Mouse (Mus musculus): ENCODE measurements at regions not wholly inside any gene's neighbourhood (a gene's known extent, or its start where the extent isn't known, plus 50 kb on each side); places are given as distances from the start of the nearest gene placed in this dataset.
A peak's percentile ranks its signal among the peaks of the same experiment; 100 is the strongest.

DNA sequence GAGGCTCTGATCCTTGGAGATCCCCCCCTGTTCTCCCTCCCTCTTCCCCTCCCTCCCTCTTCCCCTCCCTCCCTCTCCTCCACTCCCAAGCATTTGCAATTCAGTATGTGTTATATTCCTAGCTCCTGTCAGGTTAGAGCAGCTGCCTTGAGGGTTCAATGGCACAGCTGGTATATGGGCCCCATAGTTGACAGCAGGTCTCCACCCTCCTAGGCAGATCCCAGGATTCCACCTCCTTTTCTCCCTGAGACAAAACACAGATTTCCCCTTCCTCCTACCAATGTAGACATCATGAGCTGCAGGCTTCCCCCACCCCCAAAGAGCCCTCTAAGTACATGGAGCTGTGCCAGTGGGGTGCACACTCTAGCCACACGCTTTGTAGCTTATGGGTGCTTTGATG is 137.8 kb downstream of the Unc5cl start:
- DNase-seq (ENCODE audit: low spot score): no peak

DNA sequence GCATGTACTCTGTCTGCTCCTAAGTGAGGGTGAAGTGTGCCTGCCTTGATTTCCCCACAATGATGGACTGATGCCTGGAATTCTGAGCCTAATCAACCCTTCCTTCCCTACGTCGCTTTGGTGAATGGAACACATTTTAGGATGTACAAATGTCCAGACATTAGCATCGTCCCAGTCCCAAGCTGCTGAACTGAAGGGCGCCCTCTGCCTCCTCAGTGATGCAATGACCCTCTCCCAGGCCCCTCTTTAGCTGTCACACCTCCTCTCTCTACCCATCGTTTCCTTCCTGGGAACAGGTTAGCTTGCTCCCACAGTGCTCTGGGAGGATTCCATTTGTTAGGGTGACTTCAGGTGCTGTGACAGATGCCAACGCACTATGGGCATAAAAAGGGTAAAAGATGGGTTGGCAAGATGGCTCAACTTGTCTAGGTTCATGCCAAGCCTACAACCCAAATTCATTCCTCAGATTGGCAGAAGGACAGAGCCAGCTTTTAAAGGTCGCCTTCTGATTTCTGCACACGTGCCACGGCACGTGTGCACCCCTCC is 140.8 kb downstream of the Unc5cl start:
- no peak for DNase-seq (ENCODE audit: low spot score)

DNA sequence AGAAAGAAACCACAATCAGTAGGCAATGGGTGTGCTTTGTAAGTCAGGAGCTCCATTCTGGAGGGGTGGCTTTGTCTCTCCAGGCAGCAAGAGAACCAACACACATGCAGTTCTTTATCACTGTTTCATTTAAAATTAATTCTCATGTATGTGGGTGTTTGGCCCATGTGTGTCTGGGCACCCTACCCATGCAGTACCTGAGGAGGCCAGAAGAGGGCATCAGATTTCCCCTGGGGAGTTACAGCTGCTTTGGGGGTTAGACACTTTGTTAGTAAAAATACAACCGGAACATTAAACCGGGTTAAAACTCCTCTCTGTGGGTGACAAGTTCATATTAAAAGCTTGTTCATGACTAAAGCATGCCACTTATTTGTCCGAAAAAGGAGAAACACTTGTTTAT is 141.7 kb downstream of the Unc5cl start:
- no peak for DNase-seq (ENCODE audit: low spot score)

DNA sequence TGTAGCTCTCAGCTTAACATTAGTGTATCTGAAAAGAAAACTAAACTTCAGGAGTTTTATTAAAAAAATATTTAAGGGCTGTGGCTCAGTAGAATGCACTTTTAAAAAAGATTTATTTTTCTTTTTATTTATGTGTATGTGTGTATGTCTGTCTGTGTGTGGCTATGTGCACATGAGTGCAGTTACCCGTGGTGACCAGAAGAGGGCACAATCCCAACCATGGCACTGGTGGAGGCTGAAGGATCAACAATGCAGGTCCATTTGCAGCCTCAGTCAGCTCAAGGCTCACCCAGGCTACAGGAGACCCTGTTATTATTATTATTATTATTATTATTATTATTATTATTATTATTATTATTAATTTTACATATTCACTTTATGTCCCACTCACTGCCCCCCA is 142.6 kb downstream of the Unc5cl start:
- DNase-seq (ENCODE audit: low spot score): no peak

DNA sequence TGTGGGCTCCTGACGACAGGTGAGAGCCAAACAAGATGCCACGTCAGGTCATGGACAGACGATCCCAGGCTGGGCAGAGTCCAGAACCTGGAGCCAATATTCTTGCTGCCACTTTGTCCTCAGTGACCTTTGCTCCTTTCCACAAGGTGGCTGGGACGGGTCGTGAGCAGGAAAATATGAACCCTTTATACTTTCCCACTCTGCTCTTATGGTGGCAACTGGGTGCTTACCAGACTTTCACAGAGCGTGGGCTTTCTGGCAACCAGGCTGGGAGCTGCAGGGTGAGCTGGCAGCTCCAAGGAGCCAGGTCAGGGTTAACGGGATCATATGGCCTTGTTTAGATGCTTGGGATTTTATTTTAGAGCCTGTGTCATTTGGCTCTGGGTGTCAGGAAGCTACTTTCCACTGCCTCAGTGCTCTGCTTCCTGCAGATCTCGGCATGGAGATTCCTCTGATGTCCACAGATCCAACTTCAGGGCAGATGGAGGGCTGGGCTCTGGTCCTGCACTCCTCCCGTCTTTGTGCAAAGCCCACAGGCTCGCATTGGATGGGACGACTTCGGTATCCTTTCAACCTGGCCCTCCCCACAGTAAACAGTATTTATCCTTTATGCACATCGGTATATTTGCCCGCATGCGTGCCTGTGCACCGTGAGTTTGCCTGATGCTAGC is 143.9 kb downstream of the Unc5cl start:
- DNase-seq (ENCODE audit: low spot score): no peak

DNA sequence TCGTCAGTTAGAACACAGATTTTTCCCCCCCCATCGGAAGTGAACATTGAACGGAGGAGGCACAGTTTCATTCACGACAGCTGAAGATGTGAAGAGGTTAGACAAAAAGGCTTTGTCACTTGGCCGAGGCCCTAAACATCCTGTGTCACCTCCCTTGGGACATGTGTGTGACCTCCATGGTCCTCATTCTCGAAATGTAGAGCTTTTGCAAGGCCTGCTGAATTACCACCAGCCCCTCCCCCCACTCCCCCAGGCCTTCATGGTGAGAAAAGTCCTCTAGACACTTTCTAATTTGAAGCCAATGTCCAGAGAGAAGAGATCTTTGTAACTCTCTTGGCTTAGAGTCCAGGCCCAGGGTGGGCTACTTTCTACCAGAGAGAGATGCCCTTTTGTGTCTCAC is 145.5 kb downstream of the Unc5cl start:
- no peak for DNase-seq (ENCODE audit: low spot score)

DNA sequence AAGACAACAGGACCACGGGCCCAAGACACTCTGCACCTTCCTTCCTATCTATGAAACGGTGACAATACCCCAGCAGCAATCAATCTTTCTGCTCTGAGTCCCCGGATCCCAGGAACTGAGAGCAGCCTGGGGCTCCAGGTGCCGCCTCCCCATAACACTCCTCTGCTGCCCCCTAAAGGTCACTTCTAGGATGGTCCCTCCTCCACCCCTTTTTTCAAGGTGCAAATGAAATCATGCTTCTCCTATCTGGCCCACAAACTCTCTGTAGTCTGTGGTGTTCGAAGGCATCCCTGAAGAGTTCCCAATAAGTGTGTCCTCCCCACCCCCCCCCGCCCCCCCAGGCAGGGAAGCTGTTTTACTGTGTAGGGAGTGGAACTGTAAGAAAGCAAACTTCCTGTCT is 147.9 kb downstream of the Unc5cl start:
- peak; percentile 73 for DNase-seq (ENCODE audit: low spot score)

DNA sequence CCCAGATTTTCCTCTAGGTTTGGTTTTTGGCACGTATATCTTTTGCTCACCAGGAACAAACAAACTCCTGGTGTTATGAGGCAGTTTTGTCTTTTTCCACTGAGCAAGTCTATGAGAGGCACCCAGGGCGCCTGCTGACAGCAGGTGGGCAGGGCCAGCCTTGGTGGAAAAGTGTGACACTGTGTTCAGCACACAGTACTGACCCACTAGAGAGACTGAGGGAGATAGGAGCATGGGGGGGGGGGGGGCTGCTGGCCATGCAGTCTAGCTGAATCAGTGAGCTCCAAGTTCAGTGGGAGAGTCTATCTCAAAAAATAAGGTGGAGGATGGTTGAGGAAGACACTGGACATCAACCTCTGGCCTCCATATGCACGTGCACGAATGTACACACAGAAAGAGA is 152.1 kb downstream of the Unc5cl start:
- DNase-seq (ENCODE audit: low spot score): no peak

DNA sequence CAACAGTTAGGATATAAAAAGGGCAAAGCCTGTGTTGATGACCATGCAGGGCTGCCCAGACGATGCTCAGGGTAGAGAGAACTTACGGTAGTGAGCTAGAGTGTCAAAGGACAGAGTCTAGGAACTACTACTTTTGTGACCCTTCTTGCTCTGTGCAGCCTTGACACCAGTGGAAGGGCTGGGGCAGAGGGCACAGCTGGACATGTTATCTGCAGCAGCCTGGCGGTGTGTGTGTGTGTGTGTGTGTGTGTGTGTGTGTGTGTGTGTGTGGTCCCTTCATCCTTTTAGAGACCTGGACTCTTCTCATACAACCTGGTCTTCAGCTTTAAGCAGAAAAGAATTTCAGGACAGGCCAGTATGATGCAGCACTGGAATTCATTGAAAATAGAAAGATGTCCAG is 153.6 kb downstream of the Unc5cl start:
- no peak for DNase-seq (ENCODE audit: low spot score)

DNA sequence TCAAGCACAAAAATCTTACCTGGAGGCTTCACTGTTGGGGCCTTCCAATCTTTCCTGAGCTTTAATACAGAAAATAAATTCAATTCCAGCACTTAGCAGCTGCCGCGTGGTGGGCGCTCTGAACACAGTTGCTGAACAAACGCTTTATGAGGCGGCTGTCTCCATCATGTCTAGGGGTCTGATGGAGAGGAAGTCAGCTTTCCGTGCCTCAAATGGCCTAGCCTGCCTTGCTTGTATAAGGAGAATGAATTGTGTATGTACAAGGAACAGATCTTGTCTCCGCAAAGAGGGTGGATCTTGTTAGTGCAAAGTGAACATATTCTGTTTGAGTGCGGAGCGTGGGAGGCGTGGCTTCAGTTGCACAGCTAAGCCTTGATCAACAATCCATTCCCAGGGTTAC is 155.4 kb downstream of the Unc5cl start:
- no peak for DNase-seq (ENCODE audit: low spot score)

DNA sequence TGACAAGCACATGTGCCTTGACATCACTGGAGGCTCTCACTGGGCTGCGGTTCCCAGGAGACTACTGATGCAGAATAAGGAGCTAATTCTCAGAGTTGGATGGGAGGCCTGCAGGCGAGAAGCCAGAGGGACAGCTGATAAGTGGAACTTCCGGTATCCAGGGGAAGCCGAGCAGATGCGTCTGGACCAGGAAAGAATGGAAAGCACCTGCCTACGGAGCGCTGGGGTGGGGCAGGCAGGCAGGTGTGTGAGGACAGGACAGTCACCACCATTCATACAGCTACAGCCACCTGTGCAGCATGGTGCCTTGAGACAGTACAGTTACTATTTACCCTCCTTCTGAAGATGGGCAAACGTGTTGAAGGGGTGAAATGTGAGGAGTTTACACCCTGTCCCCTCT is 156.1 kb downstream of the Unc5cl start:
- no peak for DNase-seq (ENCODE audit: low spot score)

DNA sequence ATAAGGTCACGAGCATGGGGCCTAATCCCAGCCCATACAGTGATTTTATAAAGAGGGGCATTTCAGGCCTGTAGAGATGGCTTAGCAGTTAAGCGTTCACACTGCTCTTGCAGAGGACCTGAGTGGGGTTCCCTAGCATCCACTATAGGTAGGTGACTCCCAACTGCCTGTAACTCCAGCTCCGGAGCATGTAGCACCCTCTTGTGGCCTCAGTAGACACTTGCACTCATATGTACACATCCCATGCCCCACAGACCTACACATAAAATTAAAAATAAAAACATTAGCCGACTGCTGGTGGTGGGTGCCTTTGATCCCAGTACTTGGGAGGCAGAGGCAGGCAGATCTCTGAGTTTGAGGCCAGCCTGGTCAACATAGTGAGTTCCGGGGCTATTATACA is 158.8 kb downstream of the Unc5cl start:
- DNase-seq (ENCODE audit: low spot score): no peak

DNA sequence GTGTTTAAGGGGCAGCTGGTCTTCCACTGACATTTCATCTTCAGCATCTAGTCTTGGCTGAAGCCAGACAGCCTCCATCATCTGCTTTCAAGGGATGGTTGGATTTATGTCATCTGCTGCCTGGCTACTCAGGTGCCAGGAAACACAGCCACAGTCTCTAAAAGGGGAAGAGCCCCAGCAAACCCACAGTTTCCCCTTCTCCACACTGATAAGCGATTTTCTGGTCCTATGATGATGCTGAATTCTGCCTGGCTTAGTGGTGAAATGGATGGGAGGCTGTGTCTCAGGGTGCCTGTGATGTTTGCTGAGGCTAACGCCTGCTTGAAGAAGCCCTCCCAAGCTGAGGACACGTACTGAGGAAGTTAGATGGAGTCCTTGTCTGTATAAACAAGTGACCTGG is 160.5 kb downstream of the Unc5cl start:
- no peak for DNase-seq (ENCODE audit: low spot score)

DNA sequence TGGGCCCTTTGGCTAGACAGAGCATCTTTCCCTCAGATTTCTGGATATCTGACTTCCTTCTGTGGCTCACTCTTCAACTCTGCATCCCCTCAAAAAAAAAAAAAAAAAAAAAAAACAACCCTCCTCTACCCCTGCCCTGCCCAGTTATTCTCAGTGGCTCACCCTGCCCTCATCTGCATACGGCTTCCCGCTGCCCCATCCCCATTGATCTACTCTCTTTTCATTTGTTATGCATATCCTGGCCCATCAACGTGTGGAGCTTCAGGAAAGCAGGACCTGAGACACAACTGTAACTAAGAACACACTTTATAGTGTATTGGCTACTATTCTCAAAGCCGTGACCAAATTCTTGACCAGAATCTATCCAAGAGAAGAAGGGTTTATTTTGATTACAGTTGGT is 161.5 kb downstream of the Unc5cl start:
- DNase-seq (ENCODE audit: low spot score): no peak

DNA sequence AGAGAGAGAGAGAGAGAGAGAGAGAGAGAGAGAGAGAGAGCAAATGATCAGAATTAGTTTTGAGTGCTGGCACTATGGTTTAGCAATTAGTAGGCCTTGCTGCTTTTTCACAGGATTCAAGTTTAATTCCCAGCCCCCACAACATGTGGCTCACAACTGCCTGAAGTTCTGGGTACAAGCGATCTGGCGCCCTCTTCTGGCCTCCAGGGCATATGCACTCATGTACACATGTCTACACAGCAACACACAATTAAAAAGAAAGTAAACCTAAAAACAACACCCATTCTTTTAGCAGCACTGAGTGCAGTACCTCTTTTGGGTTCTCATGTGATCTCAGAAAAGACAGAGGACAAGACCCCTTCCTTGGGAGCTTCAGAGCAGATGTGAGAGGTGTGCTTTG is 166.2 kb downstream of the Unc5cl start:
- no peak for DNase-seq (ENCODE audit: low spot score)

DNA sequence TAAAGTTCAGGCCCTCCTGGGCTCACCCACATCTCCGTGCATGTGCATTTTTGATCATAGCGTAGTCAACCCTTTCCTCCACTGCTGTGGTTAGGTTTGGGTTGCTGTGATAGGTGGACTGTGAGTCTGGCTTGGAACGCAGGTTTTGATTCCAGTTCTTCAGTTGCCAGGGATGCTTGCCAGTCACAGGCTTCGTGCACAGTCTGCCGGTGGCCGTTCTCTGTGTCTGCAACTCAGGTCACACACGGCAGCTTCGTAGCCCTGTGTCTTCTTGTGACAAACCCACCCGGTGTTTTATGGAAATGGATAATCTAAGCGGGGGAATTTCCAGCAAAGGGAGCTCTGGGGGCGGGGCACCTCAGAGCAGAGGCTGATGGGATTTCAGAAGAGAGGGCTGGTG is 167.0 kb downstream of the Unc5cl start:
- no peak for DNase-seq (ENCODE audit: low spot score)

DNA sequence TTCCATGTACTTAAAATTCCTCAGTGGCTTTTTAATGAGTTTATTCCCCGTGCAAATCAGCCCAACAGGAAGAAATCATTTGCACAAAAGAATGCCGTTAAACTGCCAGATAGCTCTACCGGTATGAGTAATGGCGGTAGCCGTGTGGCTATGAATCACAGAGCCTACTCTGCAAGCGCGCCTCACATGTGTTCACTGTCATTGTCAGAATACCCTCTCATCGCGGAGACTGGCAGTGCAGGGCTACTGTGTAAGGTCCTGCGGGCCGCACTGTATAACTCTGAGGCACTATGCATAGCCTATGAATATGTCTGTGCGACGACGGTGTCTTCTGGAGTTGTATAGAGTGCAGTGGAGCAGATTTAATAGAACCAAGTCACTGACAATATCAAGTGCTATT is 170.2 kb downstream of the Unc5cl start:
- no peak for DNase-seq (ENCODE audit: low spot score)

DNA sequence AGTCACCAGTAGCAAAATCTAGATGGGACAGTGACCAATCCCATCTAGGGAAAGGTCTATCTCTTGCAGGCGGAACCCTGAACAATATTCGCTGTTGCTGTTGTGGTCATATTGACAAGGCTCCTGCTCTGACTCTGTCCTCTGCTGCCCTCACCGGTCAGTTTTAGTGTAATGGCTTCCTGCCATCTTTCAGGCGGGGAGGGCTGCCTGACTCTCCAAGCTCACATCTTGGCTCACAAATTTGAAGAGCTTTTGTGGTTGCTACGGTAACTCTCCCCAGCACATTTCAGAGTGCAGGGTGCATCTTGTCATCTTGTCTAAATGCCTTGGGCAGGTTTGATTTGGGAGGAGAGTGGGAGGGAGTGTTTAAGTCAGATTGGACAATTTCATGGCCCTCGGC is 171.3 kb downstream of the Unc5cl start:
- no peak for DNase-seq (ENCODE audit: low spot score)

DNA sequence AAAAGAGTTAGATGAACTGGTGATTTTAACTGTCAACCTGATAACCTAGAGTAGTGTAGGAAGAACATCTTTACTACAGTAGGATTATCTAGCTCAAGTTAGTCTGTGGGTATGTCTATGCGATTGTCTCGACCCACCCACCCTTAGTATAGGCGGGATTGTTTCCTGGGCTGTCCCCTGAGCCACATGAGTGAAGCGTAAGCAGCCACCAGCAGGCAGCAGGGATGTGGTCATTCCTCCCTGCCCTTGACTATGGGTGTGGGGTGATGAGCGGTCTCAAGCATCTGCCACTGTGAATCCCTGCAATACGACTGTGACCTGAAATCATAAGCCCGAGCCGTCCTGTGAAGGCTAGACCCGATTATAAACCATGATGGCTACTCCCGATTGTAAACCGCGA is 184.9 kb downstream of the Unc5cl start:
- DNase-seq (ENCODE audit: low spot score): no peak

DNA sequence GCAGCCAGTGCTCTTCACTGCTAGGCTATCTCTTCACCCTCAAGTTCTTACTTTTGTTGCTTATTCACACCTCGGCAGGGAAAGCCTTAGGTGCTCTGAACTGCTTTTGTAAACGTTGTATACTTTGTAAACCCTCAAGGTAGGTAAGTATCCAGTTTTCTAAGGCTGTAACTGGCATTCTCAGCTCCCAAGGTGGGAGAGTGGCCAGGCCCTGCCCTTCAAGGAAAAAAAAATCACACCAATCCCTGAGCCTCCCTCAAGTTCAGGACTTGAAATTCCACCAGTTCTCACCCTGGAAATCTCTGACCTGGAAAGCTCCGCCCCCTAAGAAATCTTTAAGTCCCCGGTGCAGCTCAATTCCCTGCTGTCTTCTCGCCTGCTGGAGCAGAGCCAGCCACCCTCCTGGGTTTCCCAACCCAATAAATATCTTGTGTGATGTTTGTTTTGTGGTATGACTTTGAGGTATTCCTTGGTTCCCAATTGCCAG is 188.9 kb downstream of the Unc5cl start:
- no peak for DNase-seq (ENCODE audit: low spot score)

DNA sequence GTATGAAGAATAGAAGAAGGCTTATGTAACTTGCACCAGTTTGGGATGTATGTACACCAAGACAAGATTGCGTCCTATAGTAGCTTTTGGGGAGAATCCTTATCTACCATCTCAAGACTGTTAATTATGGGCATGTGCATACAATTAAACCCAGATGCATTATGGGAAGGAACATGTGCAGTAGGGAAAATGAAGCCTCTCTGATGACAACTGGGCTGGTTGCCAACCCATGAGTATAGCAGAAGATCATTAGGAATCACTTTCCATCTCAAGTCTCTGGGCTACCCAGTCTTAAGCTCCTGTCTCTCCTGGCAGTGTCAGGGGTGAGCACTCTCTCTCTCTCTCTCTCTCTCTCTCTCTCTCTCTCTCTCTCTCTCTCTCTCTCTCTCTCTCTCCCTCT is 190.4 kb downstream of the Unc5cl start:
- no peak for DNase-seq (ENCODE audit: low spot score)

DNA sequence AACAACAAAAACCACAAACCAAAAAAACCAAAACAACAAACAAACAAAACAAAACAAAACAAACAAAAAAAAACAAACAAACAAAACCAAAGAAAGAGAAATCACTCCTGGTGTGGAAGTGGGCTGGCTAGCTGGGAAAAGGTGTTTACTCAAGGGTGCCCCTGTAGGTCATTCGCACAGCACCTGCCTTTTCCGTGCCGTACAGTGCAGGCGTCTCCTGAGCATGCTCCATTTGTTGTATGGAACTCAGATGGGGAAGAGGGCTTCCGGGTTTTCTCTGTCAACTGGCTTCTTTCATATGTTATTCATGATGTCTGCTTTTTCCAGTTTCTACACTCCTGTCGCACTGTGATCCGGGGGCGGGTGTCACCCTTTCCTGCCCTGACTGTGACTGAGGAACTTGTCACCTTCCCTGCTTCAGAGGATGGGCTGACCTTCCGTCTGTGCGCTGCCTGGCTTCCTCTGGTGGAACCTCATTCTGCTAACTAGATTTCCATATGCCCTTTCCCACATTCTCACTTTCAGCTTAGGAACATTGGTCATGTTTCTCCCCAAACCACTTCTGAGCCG is 192.0 kb downstream of the Unc5cl start:
- DNase-seq (ENCODE audit: low spot score): no peak

DNA sequence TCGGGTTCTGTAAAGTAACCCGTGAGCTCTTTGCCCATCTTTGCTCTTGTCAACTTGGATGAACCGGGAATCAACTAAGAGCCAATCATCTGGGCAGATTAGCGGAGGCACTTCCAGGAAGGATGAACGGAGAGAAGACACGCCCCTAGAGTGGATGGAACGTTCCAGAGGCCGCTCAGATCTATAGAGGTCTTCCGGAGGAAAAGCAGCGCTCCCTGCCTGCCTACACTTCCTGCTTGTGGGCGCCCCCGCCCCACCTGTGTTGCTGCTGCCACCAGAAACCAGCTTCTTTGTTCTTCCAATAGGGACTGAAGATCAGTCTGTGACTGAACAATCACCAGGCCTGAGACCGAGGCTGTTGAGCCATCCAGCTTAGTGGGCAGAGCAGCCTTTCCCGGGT is 192.7 kb downstream of the Unc5cl start:
- DNase-seq (ENCODE audit: low spot score): peak; percentile 56
